Mouse (Mus musculus): ENCODE results near the gene Efna3.

The Efna3 gene

GRCm38 (mm10) chr3:89294195-89294594, 28.6 kb downstream of the Efna3 start:
- Histone ChIP-seq H3K36me3 (ENCODE audit: control insufficient read depth, insufficient read depth, low read length, poor library complexity, severe bottlenecking) (no peaks in the 10 kb centered on the region), H3K27me3 (ENCODE audit: control insufficient read depth, insufficient read depth, low read length, poor library complexity, severe bottlenecking) (no peaks in the 10 kb centered on the region)
- DNase-seq (ENCODE audit: low read depth, low spot score): no peak

DNA sequence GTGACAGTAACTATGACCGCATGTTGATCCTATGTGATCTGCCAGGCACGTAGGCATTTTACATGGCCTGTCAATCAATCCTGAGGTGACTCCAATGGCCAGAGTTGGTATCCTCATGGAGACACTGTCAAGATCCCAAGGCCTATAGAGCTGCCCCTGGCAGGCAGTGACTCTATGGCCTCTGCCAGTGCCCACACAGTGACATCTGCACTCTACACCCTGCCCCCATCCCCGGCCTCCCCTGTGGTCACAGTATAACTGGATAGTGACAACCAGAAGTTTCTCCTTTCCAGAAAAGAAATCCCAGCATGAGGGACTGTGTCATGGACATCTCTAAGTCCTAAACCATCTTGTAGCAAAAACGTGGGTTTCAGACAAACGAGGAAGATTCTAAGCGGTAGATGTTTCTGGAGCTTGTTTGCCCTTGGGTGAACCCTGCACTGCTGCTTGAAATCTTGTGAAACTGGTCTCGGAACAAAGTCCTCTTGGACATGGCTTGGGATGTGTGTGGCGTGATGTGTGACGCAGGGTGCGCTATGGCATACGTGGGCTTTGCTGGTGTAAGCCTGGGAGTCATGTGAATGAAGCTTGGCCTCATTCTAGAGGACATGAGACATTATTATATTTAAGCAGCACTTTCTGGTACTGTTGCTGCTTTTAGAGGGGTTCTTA, 29.4 kb downstream of the Efna3 start:
- no peak for DNase-seq (ENCODE audit: low read depth, low spot score)
- Histone ChIP-seq H3K27me3 (ENCODE audit: control insufficient read depth, insufficient read depth, low read length, poor library complexity, severe bottlenecking) (no peaks in the 10 kb centered on the region), H3K36me3 (ENCODE audit: control insufficient read depth, insufficient read depth, low read length, poor library complexity, severe bottlenecking) (no peaks in the 10 kb centered on the region)

DNA sequence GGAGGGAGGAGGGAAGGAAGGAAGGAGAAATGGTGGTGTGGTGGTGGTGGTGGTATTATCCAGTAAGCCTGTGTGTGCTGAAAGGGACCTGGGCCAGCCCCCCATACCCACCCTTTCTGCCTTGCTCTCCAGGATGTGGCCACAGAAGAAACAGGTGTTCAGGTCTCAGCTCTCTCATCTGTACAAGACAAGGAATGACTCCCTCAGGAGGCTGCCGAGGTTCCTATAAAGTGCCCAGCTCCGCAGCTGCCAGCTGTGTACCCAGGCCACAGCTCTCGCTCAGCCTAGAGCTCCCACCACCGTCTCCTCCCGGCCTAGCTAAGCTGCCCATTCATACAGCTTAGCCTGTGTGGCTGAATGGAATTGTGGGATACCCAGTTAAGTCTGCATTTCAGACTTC, 30.5 kb downstream of the Efna3 start:
- Histone ChIP-seq H3K36me3 (ENCODE audit: control insufficient read depth, insufficient read depth, low read length, poor library complexity, severe bottlenecking) (no peaks in the 10 kb centered on the region), H3K27me3 (ENCODE audit: control insufficient read depth, insufficient read depth, low read length, poor library complexity, severe bottlenecking) (no peaks in the 10 kb centered on the region)
- no peak for DNase-seq (ENCODE audit: low read depth, low spot score)

DNA sequence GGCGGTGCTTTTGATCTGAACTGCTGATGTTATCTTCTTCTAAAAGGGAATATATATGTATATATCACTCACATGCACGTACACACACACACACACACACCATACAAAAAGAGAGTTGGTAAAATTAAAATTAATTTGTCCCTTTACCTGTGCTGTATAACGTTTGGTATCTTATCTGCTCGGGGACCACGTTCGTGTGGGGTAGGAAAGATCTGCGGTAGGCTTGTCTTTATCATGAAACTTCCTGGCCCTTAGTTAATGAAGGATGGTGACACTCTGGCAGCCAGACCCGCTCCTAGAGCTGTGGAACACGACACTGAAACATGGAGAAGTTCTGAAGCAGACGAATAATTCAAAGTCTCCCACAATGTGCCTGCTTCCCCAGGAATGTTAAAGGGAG, 30.9 kb downstream of the Efna3 start:
- no peaks in the 10 kb centered on the region for H3K36me3 ChIP-seq (ENCODE audit: control insufficient read depth, insufficient read depth, low read length, poor library complexity, severe bottlenecking)
- DNase-seq (ENCODE audit: low read depth, low spot score): no peak
- no peaks in the 10 kb centered on the region for H3K27me3 ChIP-seq (ENCODE audit: control insufficient read depth, insufficient read depth, low read length, poor library complexity, severe bottlenecking)

GRCm38 (mm10) chr3:89288503-89288928, 34.2 kb downstream of the Efna3 start:
- H3K36me3 ChIP-seq (ENCODE audit: control insufficient read depth, insufficient read depth, low read length, poor library complexity, severe bottlenecking): no peaks in the 10 kb centered on the region
- DNase-seq (ENCODE audit: low read depth, low spot score): no peak

GRCm38 (mm10) chr3:89287286-89287685, 35.5 kb downstream of the Efna3 start:
- no peak for DNase-seq (ENCODE audit: low read depth, low spot score)
- Histone ChIP-seq H3K36me3 (ENCODE audit: control insufficient read depth, insufficient read depth, low read length, poor library complexity, severe bottlenecking) (no peaks in the 10 kb centered on the region), H3K27me3 (ENCODE audit: control insufficient read depth, insufficient read depth, low read length, poor library complexity, severe bottlenecking) (no peaks in the 10 kb centered on the region)

More at GRCm38 (mm10) chr3:89288503-89288928, 34.2 kb downstream of the Efna3 start:
- H3K27me3 ChIP-seq (ENCODE audit: control insufficient read depth, insufficient read depth, low read length, poor library complexity, severe bottlenecking): no peaks in the 10 kb centered on the region

- DNase-seq (ENCODE audit: low read depth, low spot score): no peak
- H3K27me3 ChIP-seq (ENCODE audit: control insufficient read depth, insufficient read depth, low read length, poor library complexity, severe bottlenecking): no peaks in the 10 kb centered on the region
- no peaks in the 10 kb centered on the region for H3K36me3 ChIP-seq (ENCODE audit: control insufficient read depth, insufficient read depth, low read length, poor library complexity, severe bottlenecking)
Measured at GRCm38 (mm10) chr3:89285526-89285925, 37.2 kb downstream of the Efna3 start.

GRCm38 (mm10) chr3:89284261-89284660, 38.5 kb downstream of the Efna3 start:
- DNase-seq (ENCODE audit: low read depth, low spot score): no peak
- H3K27me3 ChIP-seq (ENCODE audit: control insufficient read depth, insufficient read depth, low read length, poor library complexity, severe bottlenecking): no peaks in the 10 kb centered on the region
- no peaks in the 10 kb centered on the region for H3K36me3 ChIP-seq (ENCODE audit: control insufficient read depth, insufficient read depth, low read length, poor library complexity, severe bottlenecking)

DNA sequence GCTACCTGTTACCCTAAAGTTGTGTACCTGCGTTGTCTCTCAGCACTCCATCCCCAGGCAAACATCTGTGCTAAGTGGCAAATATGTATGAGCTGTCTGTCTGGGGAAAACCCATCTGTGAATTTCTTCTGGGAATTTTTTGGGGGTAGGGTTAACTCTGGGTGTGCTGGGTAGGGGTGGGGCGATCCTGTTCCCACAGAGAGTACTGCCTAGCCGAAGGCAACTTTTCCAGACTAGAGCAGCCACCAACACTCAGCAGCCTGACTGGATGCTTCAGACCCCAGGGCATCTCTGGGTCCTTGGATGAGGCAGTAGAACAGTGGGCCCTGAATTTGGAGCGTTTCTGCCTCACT, 40.5 kb downstream of the Efna3 start:
- no peaks in the 10 kb centered on the region for H3K27me3 ChIP-seq (ENCODE audit: control insufficient read depth, insufficient read depth, low read length, poor library complexity, severe bottlenecking)
- H3K36me3 ChIP-seq (ENCODE audit: control insufficient read depth, insufficient read depth, low read length, poor library complexity, severe bottlenecking): no peaks in the 10 kb centered on the region
- no peak for DNase-seq (ENCODE audit: low read depth, low spot score)

DNA sequence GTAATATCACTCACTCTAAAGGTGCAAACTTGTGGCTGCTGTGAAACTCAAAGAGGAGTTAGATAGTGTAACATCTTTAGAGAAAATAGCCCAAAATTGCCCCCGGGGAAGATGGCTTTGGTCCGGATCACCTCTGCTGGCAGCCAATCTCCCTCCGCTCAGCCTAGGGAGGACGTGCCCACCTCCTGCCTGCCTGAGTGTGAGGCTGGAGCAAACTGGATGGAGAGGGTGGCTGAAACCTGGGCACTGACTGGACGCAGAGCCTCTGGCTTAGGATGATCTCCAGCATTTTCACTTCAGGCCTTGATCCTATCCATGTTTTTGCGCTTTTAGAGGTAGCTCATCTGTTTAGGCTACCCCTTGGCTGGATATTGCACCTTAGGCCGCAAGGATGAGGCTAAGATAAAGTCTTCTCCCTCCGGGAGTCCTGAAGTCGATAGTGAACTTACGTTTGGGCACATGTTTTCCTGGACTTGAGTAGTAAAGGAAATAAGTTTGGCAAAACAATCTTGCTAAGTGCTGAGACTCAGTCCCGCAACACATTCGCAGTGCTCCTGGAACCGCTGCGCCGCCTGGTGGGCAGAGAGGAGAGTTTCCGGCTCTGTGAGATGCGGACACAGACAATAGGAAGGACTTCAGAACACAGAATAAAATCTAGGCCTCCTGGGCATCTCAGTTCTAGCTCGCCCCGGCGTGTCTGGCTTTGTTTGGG, 41.0 kb downstream of the Efna3 start:
- no peaks in the 10 kb centered on the region for H3K27me3 ChIP-seq (ENCODE audit: control insufficient read depth, insufficient read depth, low read length, poor library complexity, severe bottlenecking)
- DNase-seq (ENCODE audit: low read depth, low spot score): peak; percentile 90

DNA sequence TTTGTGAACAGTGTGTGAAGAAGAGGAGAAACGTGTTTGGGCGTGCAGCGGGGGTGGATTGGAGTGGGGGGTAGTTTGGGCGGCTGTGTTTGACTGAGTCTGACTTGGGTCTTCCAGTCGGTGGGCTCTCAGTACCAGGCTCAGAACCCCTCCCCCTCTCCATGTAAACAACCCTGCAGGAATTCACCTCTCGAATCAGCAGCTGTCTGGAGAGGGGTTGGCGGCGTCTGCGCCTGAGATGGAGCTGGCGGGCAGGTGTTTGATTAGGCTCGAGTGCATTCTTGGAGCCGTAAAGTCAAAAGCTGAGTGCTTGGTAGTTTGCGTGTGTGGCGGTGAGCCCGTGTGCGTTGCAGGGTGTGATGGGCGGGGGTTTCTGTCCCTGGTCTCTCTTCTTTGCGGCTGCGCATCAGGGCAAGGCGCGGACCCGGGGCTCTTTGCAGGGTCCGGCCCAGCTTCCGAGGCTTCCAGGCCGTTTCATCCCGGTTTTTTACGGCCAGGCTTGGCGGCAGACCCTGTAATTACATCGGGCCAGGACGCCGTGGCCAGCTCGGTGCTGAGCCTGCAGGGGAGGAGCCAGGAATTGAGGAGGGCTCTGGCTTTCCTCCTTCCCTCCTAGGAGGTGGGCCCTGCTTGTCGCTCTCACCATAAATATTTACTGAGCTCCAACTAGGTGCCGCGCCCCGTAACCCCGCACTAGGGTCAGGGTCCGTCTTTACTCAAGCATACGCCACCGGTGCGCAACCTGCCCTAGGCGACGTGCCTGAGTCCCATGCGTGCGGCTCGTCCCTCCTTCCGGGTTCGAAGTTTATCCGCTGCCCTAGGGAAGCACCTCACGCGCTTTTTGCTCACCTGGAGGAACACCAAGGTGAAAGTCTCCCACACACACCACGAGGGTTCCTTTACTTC, 41.9 kb downstream of the Efna3 start, which contains the start of gene Efna1:
Efna1 (minus strand) TSS at position 537 of the 906 bp plus-strand sequence.
- Histone ChIP-seq H3K36me3 (ENCODE audit: control insufficient read depth, insufficient read depth, low read length, poor library complexity, severe bottlenecking) (no peaks in the 10 kb centered on the region), H3K27me3 (ENCODE audit: control insufficient read depth, insufficient read depth, low read length, poor library complexity, severe bottlenecking) (no peaks in the 10 kb centered on the region)
- DNase-seq (ENCODE audit: low read depth, low spot score): peak; percentile 19

More for the DNA sequence above, 41.0 kb downstream of the Efna3 start:
- H3K36me3 ChIP-seq (ENCODE audit: control insufficient read depth, insufficient read depth, low read length, poor library complexity, severe bottlenecking): no peaks in the 10 kb centered on the region

- no peaks in the 10 kb centered on the region for H3K36me3 ChIP-seq (ENCODE audit: control insufficient read depth, insufficient read depth, low read length, poor library complexity, severe bottlenecking)
- H3K27me3 ChIP-seq (ENCODE audit: control insufficient read depth, insufficient read depth, low read length, poor library complexity, severe bottlenecking): no peaks in the 10 kb centered on the region
- DNase-seq (ENCODE audit: low read depth, low spot score): peak; percentile 24
Measured at GRCm38 (mm10) chr3:89280050-89280605, 42.6 kb downstream of the Efna3 start.

GRCm38 (mm10) chr3:89279153-89279890, 43.4 kb downstream of the Efna3 start:
- no peaks in the 10 kb centered on the region for H3K27me3 ChIP-seq (ENCODE audit: control insufficient read depth, insufficient read depth, low read length, poor library complexity, severe bottlenecking)
- peak; percentile 65 for DNase-seq (ENCODE audit: low read depth, low spot score)

DNA sequence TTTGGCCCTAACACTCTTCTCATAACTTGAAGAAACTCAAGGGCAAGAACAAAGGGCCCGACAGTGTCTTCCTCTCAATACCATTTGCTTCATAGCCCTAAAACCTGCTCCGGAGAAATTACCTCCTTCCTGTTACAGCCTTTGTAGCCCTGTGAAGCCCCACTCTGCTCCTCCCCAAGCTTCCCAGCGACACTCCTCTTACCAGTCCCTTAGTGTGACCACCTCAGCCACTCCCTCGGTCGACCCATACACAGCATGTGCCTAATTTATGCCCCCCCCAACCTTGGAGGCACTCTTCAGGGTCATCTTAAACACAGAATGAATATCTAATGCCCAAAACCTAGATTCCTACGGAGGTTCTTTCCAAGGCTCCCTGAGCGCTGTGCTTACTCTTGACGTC, 44.1 kb downstream of the Efna3 start:
- DNase-seq (ENCODE audit: low read depth, low spot score): no peak
- no peaks in the 10 kb centered on the region for H3K27me3 ChIP-seq (ENCODE audit: control insufficient read depth, insufficient read depth, low read length, poor library complexity, severe bottlenecking)
- no peaks in the 10 kb centered on the region for H3K36me3 ChIP-seq (ENCODE audit: control insufficient read depth, insufficient read depth, low read length, poor library complexity, severe bottlenecking)

More at GRCm38 (mm10) chr3:89279153-89279890, 43.4 kb downstream of the Efna3 start:
- no peaks in the 10 kb centered on the region for H3K36me3 ChIP-seq (ENCODE audit: control insufficient read depth, insufficient read depth, low read length, poor library complexity, severe bottlenecking)
